Mouse (Mus musculus) thymus, adult 2 months (tissue): ENCODE results near the gene Ell. TPM values are rescaled to one million over a fixed set of nuclear protein-coding genes. Genes with fewer than 3 reads are reported as not detected.

Experiments
- DNase-seq: peaks from one replicate; pipeline ENCODE4 v3.0.0; 2021
- H3K27ac ChIP-seq: fragments of 200-500 bp; 2 replicates; pipeline ENCODE4 v1.5.1; 2012; ENCODE audit warnings: low read length, control low read depth; ENCODE audit not compliant: control insufficient read depth, insufficient read depth
- H3K27me3 ChIP-seq: fragments of 200-500 bp; 2 replicates; pipeline ENCODE4 v1.6.1; 2012; ENCODE audit warnings: mild to moderate bottlenecking, low read length, moderate library complexity, mixed read lengths; ENCODE audit not compliant: control insufficient read depth, insufficient read depth
- H3K36me3 ChIP-seq: fragments of 200-500 bp; 2 replicates; pipeline ENCODE4 v1.6.1; 2012; ENCODE audit warnings: mild to moderate bottlenecking, low read length, moderate library complexity; ENCODE audit not compliant: control insufficient read depth, insufficient read depth
- H3K4me1 ChIP-seq: fragments of 200-500 bp; replicated peaks from 2 replicates; pipeline ENCODE4 v1.6.1; 2012; ENCODE audit warnings: low read length; ENCODE audit not compliant: control insufficient read depth, insufficient read depth
- H3K4me3 ChIP-seq: fragments of 200-500 bp; 2 replicates; pipeline ENCODE4 v1.5.1; 2012; ENCODE audit warnings: mild to moderate bottlenecking, low read length, control low read depth, moderate library complexity; ENCODE audit not compliant: control insufficient read depth, insufficient read depth
- CTCF ChIP-seq: fragments of 200-500 bp; IDR thresholded peaks from 2 replicates; pipeline ENCODE4 v1.5.1; 2012; ENCODE audit warnings: mild to moderate bottlenecking, control low read depth, low read length, moderate library complexity, borderline replicate concordance; ENCODE audit not compliant: control insufficient read depth, poor library complexity, insufficient read depth; ENCODE audit errors: extremely low read depth
- POLR2A ChIP-seq: fragments of 200-500 bp; IDR thresholded peaks from 2 replicates; pipeline ENCODE4 v1.6.1; 2012; ENCODE audit warnings: mild to moderate bottlenecking, low read length, control low read depth, moderate library complexity; ENCODE audit not compliant: control insufficient read depth, poor library complexity, insufficient read depth; ENCODE audit errors: extremely low read depth
- WGBS: fragments of 180-500 bp; shearing (Covaris S2); methylation state at CpG from one replicate; pipeline ENCODE4 v1.1.7; 2018; 5-methylcytosine and 5-hydroxymethylcytosine counted together
- polyA plus RNA-seq: library from polyadenylated mRNA; depleted of rRNA; stranded (reverse); fragments of >200 nt; gene quantifications from 2 replicates; pipeline ENCODE4 v1.2.3, GENCODE M21; 2012; rRNA removed

Gene Ell
- 40.2 and 42.6 TPM in 2 replicates for polyA plus RNA-seq

DNA sequence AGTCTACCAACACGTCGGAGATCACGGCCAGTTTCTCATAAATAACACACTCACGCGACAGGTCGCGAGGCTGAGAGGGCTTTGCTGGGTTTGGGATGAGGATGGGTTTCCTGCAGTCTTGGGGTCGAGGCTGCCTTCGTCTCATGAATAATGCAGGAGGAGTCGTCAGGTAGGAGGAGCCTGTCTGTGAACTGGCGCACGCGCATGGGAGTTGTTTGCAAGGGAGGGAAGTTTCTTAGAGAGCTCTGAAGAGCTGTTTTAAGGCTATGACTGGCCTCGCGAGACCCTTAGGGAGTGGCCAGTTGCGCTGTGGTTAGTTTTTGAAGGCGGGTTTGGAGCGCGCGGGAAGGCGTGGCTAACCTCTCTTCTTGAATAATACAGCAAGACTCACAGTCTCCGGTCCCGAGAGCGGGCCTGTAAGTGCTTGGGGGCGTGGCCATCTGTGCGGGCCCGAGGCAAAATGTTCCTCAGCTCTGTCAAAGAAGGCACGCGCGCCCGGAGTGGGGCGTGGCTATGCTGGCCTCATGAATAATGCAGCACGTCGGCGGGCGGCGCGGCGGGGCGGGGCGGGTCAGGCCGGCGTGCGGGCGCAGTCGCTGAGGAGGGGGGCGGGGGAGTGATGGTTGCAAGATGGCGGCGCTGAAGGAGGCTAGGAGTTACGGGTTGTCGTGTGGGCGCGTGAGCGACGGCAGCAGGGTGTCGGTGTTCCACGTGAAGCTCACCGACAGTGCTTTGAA lies at the start of gene Ell:
Gene Ell, plus strand, starts transcription at position 381 of the 737 bp plus-strand sequence.
- WGBS, result under 1% methylated on average over 58 of the region's 58 CpGs
- peak; percentile 99 for DNase-seq
- Histone ChIP-seq H3K36me3 (no peaks in the 10 kb centered on the region), H3K27me3 (no peaks in the 10 kb centered on the region), H3K27ac (peak within 1 kb of the TSS; percentile 69), H3K4me3 (peak within 1 kb of the TSS; percentile 64), H3K4me1 (peaks cover 28% of the 10 kb centered on the region)
- TF ChIP-seq POLR2A, result peak; percentile 24
- TF ChIP-seq CTCF, result peak; percentile 44; the same call in 1 of the 2 replicates

DNA sequence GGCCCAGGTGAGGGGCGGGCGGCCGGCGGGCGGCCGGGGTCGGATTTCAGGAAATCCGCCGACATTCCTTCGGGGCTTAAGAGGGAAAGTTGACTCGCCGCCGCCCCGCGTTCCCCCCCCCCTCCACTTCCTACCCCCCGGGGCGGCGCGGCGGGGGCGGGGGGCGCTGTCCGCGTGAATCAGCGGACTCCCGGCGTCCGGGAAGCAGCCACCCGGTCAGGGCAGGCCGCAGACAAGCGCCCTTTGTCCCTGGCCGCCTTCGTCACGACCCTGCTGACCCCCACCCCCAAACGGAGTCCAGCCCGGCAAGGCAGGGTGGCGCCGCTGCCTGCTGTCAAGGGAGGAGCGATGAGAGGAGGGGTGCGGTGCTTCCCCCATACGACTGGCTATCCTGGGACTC lies 49.7 kb upstream of the Ell start:
- Histone ChIP-seq H3K27ac (no peak overlapping the region), H3K36me3 (no peaks in the 10 kb centered on the region), H3K4me1 (peaks cover 31% of the 10 kb centered on the region), H3K27me3 (peaks cover 52% of the 10 kb centered on the region), H3K4me3 (peak overlapping the region; percentile 24)
- WGBS, result 5% methylated on average over 24 of the region's 41 CpGs
- TF ChIP-seq POLR2A (no peak), CTCF (no peak)
- DNase-seq, result no peak

DNA sequence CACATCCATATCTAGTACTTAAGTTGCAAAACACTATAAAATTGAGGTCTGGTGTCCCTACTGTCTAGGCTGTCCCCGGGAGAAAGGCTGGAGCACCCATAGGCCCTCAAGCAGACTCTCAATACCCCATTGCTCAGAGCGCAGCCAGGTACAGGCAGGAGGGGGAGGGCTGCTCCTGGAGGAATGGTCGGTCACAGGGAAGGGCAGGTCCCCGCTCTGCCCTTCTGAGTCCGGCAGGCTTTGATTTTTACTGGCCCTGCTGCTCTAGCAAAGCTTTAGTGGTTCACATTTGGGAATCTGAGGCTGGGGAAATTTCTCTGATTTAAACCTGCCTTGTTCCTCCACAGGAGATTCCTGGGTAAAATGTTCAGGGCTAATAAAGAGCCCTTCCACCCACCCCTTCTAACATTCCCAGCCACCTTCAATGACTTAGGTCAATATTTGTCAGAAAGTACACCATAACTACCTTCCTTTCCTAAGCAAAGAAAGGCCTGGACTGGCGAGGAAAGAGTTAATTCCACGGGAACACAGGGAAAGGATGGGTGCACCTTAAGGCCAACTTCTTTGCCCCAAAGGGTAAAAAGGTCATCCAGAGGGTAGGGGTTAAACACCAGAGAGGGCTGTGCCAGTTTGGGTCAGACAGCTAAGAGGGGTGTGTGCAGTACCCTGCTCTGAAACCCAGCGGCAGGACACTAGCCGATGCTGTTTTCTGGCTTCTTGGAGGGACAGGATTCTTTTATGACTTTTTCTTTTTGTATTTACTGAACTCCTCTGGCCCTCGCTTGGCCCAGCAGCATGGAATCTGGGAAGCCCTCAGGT lies 49.0 kb upstream of the Ell start:
- no peak overlapping the region for H3K4me3 ChIP-seq
- DNase-seq, result no peak
- 46% methylated on average over 10 of the region's 10 CpGs for WGBS
- TF ChIP-seq CTCF (no peak), POLR2A (no peak)
- H3K36me3 ChIP-seq, result no peaks in the 10 kb centered on the region
- H3K4me1 ChIP-seq, result peaks cover 31% of the 10 kb centered on the region
- H3K27me3 ChIP-seq, result peaks cover 58% of the 10 kb centered on the region
- H3K27ac ChIP-seq, result no peak overlapping the region

DNA sequence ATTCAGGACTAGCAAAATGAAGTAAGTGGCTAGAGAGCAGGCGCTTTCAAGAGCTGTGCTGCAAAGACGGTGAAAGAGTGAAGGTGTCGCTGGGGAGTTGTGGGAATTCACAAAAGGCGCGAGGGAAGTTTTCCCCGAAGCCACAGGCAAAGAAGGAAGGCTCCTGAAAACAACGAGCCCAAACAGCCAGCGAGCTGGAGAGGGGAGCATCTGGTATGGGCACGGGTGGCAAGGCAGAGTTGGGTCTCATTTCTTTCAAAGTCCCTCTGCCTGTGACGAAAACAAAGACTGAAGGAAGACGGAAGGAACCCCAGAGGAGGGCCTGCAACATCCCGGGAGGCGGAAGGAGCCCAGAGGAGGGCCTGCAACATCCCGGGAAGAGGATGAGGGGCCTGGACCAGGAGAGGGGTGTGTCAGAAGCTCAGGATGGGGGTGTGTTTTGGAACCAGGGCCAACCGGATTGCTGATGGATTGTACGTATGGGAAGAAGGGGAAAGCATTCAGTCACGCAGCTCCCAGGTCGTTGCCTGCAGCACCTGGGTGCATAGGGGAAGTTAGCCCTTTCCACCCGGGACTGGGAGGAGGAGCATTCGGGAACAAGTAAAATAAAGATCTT lies 48.3 kb upstream of the Ell start:
- Histone ChIP-seq H3K36me3 (no peaks in the 10 kb centered on the region), H3K27ac (no peak overlapping the region), H3K27me3 (peaks cover 59% of the 10 kb centered on the region), H3K4me1 (peaks cover 31% of the 10 kb centered on the region), H3K4me3 (no peak overlapping the region)
- TF ChIP-seq POLR2A (no peak), CTCF (no peak)
- no peak for DNase-seq
- WGBS, result 9% methylated on average over 20 of the region's 20 CpGs

DNA sequence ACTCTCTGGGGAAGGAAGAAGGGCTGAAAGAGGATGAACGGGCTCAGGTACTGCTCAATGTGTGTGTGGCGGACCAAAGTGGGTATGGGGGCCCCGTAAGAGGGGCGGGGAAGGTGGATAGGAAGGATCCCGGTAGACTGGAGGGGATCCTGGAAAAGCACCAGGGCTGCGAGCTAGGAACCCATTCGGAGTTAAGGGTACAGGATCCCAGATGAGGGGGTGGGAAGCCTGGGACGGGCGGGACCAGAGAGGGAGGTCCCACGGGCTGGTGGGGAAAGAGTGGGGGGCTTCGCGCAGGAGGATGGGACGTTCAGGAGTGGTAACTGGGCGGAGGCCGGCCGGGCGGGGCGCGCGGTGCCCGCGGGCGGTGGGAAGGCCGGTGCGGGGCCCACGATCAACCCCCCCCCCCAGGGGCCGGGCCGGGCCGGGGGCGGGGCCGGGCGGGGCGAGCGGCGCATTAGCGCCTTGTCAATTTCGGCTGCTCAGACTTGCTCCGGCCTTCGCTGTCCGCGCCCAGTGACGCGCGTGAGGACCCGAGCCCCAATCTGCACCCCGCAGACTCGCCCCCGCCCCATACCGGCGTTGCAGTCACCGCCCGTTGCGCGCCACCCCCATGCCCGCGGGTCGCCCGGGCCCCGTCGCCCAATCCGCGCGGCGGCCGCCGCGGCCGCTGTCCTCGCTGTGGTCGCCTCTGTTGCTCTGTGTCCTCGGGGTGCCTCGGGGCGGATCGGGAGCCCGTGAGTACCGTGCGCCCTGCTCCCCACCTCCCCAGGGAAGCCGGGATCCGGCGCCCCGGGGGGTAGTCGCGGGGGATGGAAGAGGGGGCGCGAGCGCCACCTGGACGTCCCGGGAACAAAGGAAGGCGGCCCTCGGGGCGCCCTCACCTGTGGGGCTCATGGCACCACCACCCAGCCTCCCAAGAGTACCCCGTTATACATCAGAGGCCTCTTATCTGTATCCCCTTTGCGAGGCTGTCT lies 46.3 kb upstream of the Ell start, which contains the start of gene Crlf1:
Gene Crlf1, plus strand, starts transcription at position 495 of the 977 bp plus-strand sequence.
- DNase-seq, result no peak
- TF ChIP-seq POLR2A, result no peak
- TF ChIP-seq CTCF, result no peak
- Histone ChIP-seq H3K27me3 (peaks cover 56% of the 10 kb centered on the region), H3K27ac (no peak within 1 kb of the TSS), H3K4me1 (peaks cover 28% of the 10 kb centered on the region), H3K36me3 (no peaks in the 10 kb centered on the region), H3K4me3 (no peak within 1 kb of the TSS)
- 3% methylated on average over 78 of the region's 93 CpGs for WGBS
